Comparison of ENCODE assay signal across 26 mouse cellular contexts in genomic region chr7:135806673-135807072, GRCm38 (mm10).
DNase-seq lines count a peak whose midpoint lies in the region; ATAC-seq and TF ChIP-seq lines count a peak whose summit lies in the region.
"Had no signal": no experiment of that assay in that cellular context is flagged by ENCODE, and none has a peak within 500 bp of the region (broad histone marks: within the 10 kb centered on the region; RNA-seq: fewer than 3 reads in every experiment).

No protein-coding gene starts in this region.

- peaks cover 32% of the 10 kb centered on the region for H3K4me1 ChIP-seq in liver, postnatal 0 days (ENCODE audit: insufficient read depth)
- H3K4me1 ChIP-seq in hindbrain, embryonic 12.5 days: peaks cover 7% of the 10 kb centered on the region; the same call in 1 of the 2 replicates
- H3K4me1 ChIP-seq: heart, embryonic 10.5 days had no signal

- H3K36me3 ChIP-seq in liver, postnatal 0 days (replicated peaks; ENCODE audit: insufficient read depth, low read length): no peaks in the 10 kb centered on the region
- H3K36me3 ChIP-seq in hindbrain, embryonic 12.5 days: no peaks in the 10 kb centered on the region
- H3K36me3 ChIP-seq: embryonic facial prominence, embryonic 12.5 days; embryonic facial prominence, embryonic 15.5 days; forebrain, embryonic 12.5 days; forebrain, embryonic 15.5 days; G1E; heart, embryonic 10.5 days; heart, embryonic 13.5 days; hindbrain, embryonic 15.5 days had no signal

- no peak for DNase-seq in liver, postnatal 0 days
- no peak for DNase-seq in liver
- peak; percentile 2 for DNase-seq in fat pad, adult 2 months (ENCODE audit: extremely low read depth, low read depth, low spot score)
- no peak for DNase-seq in testis, postnatal 14 days (ENCODE audit: low spot score)
- DNase-seq: adrenal gland, postnatal 10 days; adrenal gland, postnatal 36 days; B cell, adult 2 months; cerebellum, adult 11 months; cerebellum, adult 2 months; cerebellum, adult 9-11 months; cerebellum, postnatal 25 days; gastrocnemius, postnatal 25 days; heart, adult 2 months; heart, postnatal 14 days; heart, postnatal 4 days had no signal

- peak; percentile 68 for ATAC-seq in liver, postnatal 0 days
- peak; percentile 56 for ATAC-seq in megakaryocyte progenitor cell, adult 5-6 weeks (replicated peaks; ENCODE audit: poor library complexity)
- ATAC-seq in hindbrain, embryonic 12.5 days (ENCODE audit: low FRiP score): no peak
- ATAC-seq: forebrain, embryonic 15.5 days had no signal

- no peak for TF ChIP-seq CTCF in liver, postnatal 0 days (IDR thresholded peaks at IDR 0.05; ENCODE audit: low read depth)

- no peak overlapping the region for H3K9ac ChIP-seq in liver, postnatal 0 days (replicated peaks)
- H3K9ac ChIP-seq in hindbrain, embryonic 12.5 days: no peak overlapping the region
- H3K9ac ChIP-seq: embryonic facial prominence, embryonic 12.5 days; embryonic facial prominence, embryonic 15.5 days; forebrain, embryonic 12.5 days; forebrain, embryonic 15.5 days; heart, embryonic 13.5 days; hindbrain, embryonic 15.5 days had no signal

- no peak overlapping the region for H3K27ac ChIP-seq in liver, postnatal 0 days (ENCODE audit: low read depth)
- H3K27ac ChIP-seq in hindbrain, embryonic 12.5 days: no peak overlapping the region
- H3K27ac ChIP-seq: embryonic facial prominence, embryonic 12.5 days; embryonic facial prominence, embryonic 15.5 days; forebrain, embryonic 12.5 days; forebrain, embryonic 15.5 days; heart, adult 2 months; heart, embryonic 10.5 days; heart, embryonic 13.5 days; hindbrain, embryonic 15.5 days had no signal

- WGBS in liver, postnatal 0 days (ENCODE audit: insufficient replicate concordance): 64% methylated on average over 7 of the region's 7 CpGs
- 94% methylated on average over 7 of the region's 7 CpGs for WGBS in hindbrain, embryonic 12.5 days

- no peak for TF ChIP-seq EP300 in liver, postnatal 0 days (IDR thresholded peaks at IDR 0.05; ENCODE audit: low read depth)

- peak overlapping the region; percentile 22; the same call in 1 of the 2 replicates for H3K4me2 ChIP-seq in liver, postnatal 0 days (ENCODE audit: low read depth, low read length)
- H3K4me2 ChIP-seq in hindbrain, embryonic 12.5 days (replicated peaks): no peak overlapping the region
- H3K4me2 ChIP-seq: embryonic facial prominence, embryonic 12.5 days; embryonic facial prominence, embryonic 15.5 days; forebrain, embryonic 12.5 days; forebrain, embryonic 15.5 days; heart, embryonic 13.5 days; hindbrain, embryonic 15.5 days had no signal

- no peaks in the 10 kb centered on the region for H3K27me3 ChIP-seq in liver, postnatal 0 days (ENCODE audit: insufficient read depth, low read length)
- H3K27me3 ChIP-seq in hindbrain, embryonic 12.5 days: no peaks in the 10 kb centered on the region
- H3K27me3 ChIP-seq: embryonic facial prominence, embryonic 12.5 days; embryonic facial prominence, embryonic 15.5 days; forebrain, embryonic 12.5 days; hindbrain, embryonic 15.5 days; Patski had no signal

- H3K9me3 ChIP-seq in liver, postnatal 0 days (ENCODE audit: low read length): no peaks in the 10 kb centered on the region
- H3K9me3 ChIP-seq in hindbrain, embryonic 12.5 days (replicated peaks): no peaks in the 10 kb centered on the region
- H3K9me3 ChIP-seq: embryonic facial prominence, embryonic 12.5 days; embryonic facial prominence, embryonic 15.5 days; forebrain, embryonic 12.5 days; forebrain, embryonic 15.5 days; heart, embryonic 10.5 days; heart, embryonic 13.5 days; hindbrain, embryonic 15.5 days had no signal

- no peak overlapping the region for H3K4me3 ChIP-seq in liver, postnatal 0 days (ENCODE audit: low read depth, low read length)
- H3K4me3 ChIP-seq in hindbrain, embryonic 12.5 days: no peak overlapping the region
- H3K4me3 ChIP-seq: embryonic facial prominence, embryonic 12.5 days; embryonic facial prominence, embryonic 15.5 days; forebrain, embryonic 12.5 days; forebrain, embryonic 15.5 days; heart, adult 2 months; heart, embryonic 10.5 days; heart, embryonic 13.5 days; hindbrain, embryonic 15.5 days had no signal
